ENCODE assay signal across 12 mouse cellular contexts in the genomic region with DNA sequence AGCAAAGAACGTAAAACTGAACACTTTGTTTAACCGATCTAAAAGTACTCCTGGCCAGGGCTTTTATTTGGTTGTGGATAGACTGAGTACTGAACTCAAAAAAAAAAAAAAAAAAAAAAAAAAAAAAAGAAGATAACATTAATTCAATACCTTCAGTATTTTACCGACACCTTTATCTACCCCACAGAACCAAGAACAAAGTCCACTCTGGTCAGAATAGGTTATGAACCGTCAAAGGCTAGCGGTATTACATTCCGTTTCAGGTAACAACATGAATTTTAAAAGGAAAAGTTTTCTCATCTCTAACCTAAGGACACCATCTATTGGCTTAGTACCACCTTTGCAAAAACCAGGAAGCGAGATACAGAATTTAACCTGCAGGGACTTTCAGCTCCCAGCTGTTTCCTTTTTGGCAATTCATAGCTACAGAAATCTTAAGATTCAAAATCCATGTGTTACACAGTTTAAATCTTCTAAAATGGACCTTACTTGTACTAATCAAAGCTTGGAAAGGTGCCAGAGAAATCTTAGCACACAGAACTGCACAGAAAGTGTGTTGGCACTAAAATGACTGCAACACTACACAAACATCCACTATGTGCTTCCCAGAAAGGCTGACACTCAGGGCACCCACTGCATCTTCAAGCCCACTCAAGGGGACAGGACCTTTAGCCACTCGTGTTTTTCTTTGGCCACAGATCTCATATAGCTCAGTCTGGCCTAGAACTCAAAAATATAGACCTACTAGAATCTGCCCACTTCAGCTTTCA.
"Had no signal": no experiment of that assay in that cellular context is flagged by ENCODE, and none has a peak within 500 bp of the region (broad histone marks: within the 10 kb centered on the region; RNA-seq: fewer than 3 reads in every experiment).

No protein-coding gene starts in this region.

- DNase-seq: kidney, adult 8-10 months; kidney, postnatal 25 days; lung, adult 2 months; lung, postnatal 36 days; right cerebral cortex, postnatal 14 days; thymus, adult 2 months; thymus, postnatal 25 days had no signal

- ATAC-seq: lung, postnatal 0 days; midbrain, embryonic 13.5 days had no signal

- H3K9me3 ChIP-seq: limb, embryonic 10.5 days; midbrain, embryonic 13.5 days had no signal

- H3K27me3 ChIP-seq: midbrain, embryonic 13.5 days had no signal

- H3K4me3 ChIP-seq: left cerebral cortex, adult 2 months; limb, embryonic 10.5 days; midbrain, embryonic 13.5 days had no signal

- H3K27ac ChIP-seq: left cerebral cortex, adult 2 months; limb, embryonic 10.5 days; liver, embryonic 14.5 days; midbrain, embryonic 13.5 days had no signal

- H3K9ac ChIP-seq: liver, embryonic 14.5 days; midbrain, embryonic 13.5 days had no signal

- H3K4me1 ChIP-seq: limb, embryonic 10.5 days had no signal

- H3K4me2 ChIP-seq: midbrain, embryonic 13.5 days had no signal
